Mouse (Mus musculus): ENCODE results near the gene Rsph3a.
A peak's percentile ranks its signal among the peaks of the same experiment; 100 is the strongest.
"Not testable (repeated sequence)": the region's sequence is repeated elsewhere in the genome, so short reads cannot be mapped to it uniquely, and the experiment has no call there.

Rsph3a gene

DNA sequence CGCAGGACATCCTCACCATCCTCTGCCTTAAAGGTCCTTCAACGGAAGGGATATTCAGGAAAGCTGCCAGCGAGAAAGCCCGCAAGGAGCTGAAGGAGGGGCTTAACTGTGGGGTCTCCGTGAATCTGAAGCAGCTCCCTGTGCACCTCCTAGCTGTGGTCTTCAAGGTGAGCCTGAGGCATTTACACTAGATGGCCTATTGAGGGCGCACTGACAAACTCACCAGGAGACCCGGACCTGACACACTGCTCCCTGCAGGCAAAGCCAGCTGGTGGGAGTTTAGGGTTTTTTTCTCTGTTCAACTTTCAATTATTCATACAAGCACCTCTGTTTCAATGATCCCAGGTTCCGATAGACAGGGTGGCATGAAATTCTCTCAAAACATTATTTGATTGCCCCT, 16.1 kb upstream of the Rsph3a start:
- no peak for DNase-seq

GRCm38 (mm10) chr17:7931096-7931990, 14.1 kb upstream of the Rsph3a start:
- DNase-seq: no peak

DNA sequence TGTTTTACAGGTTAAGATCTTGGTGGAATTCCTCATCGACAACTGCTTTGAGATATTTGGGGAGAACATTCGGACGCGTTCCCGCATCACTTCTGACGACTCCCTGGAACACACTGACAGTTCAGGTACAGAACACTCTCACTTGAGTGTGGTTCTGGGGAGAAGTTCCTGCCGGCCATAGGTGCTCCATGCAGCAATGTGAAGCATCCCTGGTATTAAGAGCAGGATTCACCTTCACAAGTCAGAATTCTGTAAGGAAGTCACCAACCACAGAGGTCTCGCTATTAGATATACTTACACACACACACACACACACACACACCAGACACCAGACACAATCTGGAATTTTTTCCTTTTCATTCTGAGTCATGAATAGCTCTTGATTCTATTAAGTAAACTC, 13.3 kb upstream of the Rsph3a start:
- DNase-seq: not testable (repeated sequence)

- peak in 1 of 2 experiments; percentile 23 for DNase-seq
Observed at GRCm38 (mm10) chr17:7939640-7940039, 5.8 kb upstream of the Rsph3a start.

- DNase-seq: not testable (repeated sequence)
Observed at GRCm38 (mm10) chr17:7946053-7946627, 726 bp downstream of the Rsph3a start.

DNA sequence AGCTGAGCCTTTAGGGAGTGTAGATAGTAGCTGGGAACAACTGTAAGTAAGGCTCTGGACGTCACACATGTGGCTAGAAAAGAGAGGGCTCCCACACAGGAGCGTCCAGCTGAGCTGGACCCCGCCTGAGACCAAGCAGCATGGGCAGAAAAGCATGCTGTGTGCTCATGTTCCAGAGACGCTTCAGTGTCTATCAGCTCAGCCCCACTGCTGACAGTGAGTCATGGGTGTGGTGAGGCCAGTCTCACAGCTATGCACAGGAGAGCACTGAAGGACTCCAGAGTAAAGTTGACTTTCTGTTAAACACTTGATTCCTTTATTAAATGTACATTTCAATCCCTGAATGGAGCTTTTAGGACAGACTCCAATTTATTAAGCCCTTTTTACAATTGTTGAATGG, 5.9 kb downstream of the Rsph3a start:
- DNase-seq: not testable (repeated sequence)

DNA sequence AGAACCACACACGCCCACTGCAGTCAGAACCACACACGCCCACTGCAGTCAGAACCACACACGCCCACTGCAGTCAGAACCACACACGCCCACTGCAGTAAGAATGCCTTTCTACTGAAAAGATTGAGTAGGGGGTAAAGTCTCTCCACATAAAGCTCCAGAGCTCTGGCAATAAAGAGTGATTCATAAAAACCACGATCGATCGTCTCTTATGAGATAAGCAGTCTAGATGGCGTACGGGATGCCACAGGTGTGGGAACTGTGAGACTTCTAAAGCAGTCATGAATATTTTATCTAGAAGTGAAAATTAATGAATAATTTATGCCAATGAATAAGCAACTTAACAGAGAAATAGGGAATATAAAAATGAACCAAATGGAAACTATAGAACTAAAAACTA, 11.8 kb downstream of the Rsph3a start:
- not testable (repeated sequence) for DNase-seq

GRCm38 (mm10) chr17:7963333-7963732, 17.9 kb downstream of the Rsph3a start:
- not testable (repeated sequence) for DNase-seq

GRCm38 (mm10) chr17:7964398-7964797, 19.0 kb downstream of the Rsph3a start:
- not testable (repeated sequence) for DNase-seq

GRCm38 (mm10) chr17:7968490-7968889, 23.1 kb downstream of the Rsph3a start:
- DNase-seq: not testable (repeated sequence)

GRCm38 (mm10) chr17:7969782-7970181, 24.4 kb downstream of the Rsph3a start:
- DNase-seq: not testable (repeated sequence)

DNA sequence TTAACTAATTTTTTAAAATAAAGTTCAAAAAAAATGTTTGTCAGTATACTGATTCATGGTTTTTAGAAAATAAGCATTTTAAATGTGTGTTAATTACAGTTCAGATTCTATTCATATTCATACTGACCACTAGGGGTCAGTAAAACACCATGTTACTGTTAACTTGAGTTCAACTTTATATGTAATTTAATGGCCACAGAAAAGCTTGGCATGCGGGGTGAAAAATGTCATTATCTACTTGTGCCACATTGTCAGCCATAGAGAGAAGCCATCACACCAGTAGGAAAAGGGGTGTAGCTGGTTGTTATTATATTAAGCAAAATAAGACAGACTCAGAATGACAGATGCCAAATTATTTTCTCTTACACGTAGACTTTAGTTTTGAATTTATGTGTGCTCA, 38.1 kb downstream of the Rsph3a start:
- not testable (repeated sequence) for DNase-seq

- peak; percentile 4 to 35 for DNase-seq
Observed at GRCm38 (mm10) chr17:7985597-7985996, 40.2 kb downstream of the Rsph3a start.

DNA sequence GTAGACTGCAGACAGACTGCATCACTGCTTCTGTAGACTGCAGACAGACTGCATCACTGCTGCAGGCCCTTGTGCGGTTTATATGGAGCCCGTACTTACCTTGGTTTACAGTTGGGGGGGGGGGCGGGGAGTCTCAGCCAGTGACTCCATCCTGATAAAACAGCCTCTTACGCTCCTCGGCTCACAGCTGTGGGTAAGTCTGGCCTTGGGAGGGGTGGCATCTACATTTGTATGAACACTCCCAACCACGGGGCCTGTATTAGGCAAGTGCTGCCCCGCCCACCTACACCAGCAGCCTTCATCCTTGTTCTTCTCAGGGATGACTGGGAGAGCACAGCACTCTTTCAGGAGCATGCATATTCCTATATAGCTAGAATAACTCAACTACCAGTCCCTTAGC, 41.6 kb downstream of the Rsph3a start:
- DNase-seq: not testable (repeated sequence)

GRCm38 (mm10) chr17:8003248-8003647, 57.8 kb downstream of the Rsph3a start:
- DNase-seq: peak in 1 of 2 experiments; percentile 14

GRCm38 (mm10) chr17:8006771-8007170, 61.4 kb downstream of the Rsph3a start:
- not testable (repeated sequence) for DNase-seq

- DNase-seq: not testable (repeated sequence)
Observed at GRCm38 (mm10) chr17:8009565-8009964, 64.2 kb downstream of the Rsph3a start.

GRCm38 (mm10) chr17:8013974-8014373, 68.6 kb downstream of the Rsph3a start:
- not testable (repeated sequence) for DNase-seq

- not testable (repeated sequence) for DNase-seq
Observed at GRCm38 (mm10) chr17:8022675-8023074, 77.3 kb downstream of the Rsph3a start.

GRCm38 (mm10) chr17:8027475-8028168, 82.2 kb downstream of the Rsph3a start:
- not testable (repeated sequence) for DNase-seq

Measured in kidney, postnatal 25 days (tissue).